Mouse (Mus musculus) brain, embryonic 14.5 days (tissue): ENCODE measurements around the gene Gm9112. TPM values are rescaled to one million over a fixed set of nuclear protein-coding genes. Genes with fewer than 3 reads are reported as not detected.
"Not testable (repeated sequence)": the region's sequence is repeated elsewhere in the genome, so short reads cannot be mapped to it uniquely, and the experiment has no call there.

Source experiments
- DNase-seq: peaks from one replicate; pipeline ENCODE4 v3.0.0-alpha.2; 2011; ENCODE audit warnings: low read depth
- CTCF ChIP-seq: fragments of 200-500 bp; IDR thresholded peaks from 2 replicates; pipeline ENCODE4 v1.5.1; 2012; ENCODE audit warnings: inconsistent platforms, mild to moderate bottlenecking, moderate library complexity, borderline replicate concordance; ENCODE audit not compliant: insufficient read depth, insufficient read length; ENCODE audit errors: extremely low read depth
- POLR2A ChIP-seq: fragments of 200-500 bp; IDR thresholded peaks from 2 replicates; pipeline ENCODE4 v1.6.1; 2012; ENCODE audit warnings: mild to moderate bottlenecking, inconsistent platforms, borderline replicate concordance; ENCODE audit not compliant: poor library complexity, insufficient read depth, insufficient read length, severe bottlenecking; ENCODE audit errors: extremely low read depth
- polyA plus RNA-seq: library from polyadenylated mRNA; depleted of rRNA; stranded (reverse); fragments of >200 nt; gene quantifications from 2 replicates; pipeline ENCODE4 v1.2.3, GENCODE M21; 2012; rRNA removed

Gene Gm9112
- polyA plus RNA-seq = not detected in 2 replicates

DNA sequence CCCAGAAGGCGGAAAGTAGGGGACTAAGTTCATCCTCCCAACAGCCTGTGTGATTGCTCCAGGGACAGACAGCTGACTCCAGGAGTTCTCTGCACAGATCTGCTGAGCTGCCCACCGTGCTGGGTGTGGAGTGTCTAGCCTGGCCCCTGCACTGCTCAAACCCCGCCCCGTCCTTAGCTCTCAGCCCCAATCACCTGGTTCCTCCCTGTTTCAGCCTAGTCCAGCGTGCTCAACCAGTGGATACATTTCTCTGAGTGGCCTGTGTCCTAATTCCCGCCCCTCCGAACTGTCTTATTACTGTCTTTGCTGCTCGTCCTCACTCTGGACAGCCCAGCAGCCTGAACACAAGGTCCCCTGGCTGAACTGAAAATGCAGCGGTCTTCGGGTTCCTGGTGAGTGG is at the start of gene Gm9112, which contains the start of gene Dmrtc1b:
Gm9112 (minus strand) TSS at position 101 of the 400 bp plus-strand sequence.
Dmrtc1b (plus strand) TSS at position 331 of the 400 bp plus-strand sequence.
- not testable (repeated sequence) for DNase-seq

DNA sequence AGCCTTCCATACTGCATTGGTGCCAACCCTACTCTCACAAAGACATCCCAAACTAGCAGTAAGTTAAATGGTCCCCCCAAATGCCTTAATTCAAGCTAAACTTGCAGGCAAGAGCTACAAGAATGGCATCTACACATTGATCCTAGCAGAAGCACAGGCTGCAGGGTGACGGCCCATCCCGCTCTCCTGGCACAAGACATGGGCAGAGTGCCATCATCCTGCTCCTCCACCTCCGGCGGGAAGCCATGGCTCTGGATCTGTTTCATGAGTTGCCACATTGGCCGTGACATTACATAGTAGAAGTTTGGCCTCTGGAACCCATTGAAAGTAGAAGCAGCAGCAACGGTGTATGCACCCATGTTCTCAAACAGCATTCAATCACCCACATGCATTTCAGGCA is 16.8 kb upstream of the Gm9112 start:
- DNase-seq = not testable (repeated sequence)

DNA sequence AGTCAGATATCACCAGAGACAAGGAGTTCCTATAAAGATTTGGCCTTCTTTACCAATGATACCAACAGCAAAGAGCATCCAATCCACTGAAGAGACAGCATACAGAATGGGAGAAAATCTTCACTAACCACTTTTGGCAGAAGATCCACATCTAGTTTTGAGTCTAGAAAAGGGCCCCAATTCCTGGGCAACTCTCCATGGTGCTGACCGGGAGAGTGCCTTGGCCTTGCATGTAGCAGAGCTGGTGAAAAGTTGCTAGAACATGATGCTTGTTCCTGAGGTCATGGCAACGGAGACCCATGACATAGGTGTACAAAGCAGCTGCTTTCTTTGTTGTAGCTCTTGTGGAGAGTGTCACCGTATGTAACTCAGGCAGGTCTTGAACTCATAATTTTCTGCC is 6.8 kb downstream of the Gm9112 start:
- DNase-seq = not testable (repeated sequence)

DNA sequence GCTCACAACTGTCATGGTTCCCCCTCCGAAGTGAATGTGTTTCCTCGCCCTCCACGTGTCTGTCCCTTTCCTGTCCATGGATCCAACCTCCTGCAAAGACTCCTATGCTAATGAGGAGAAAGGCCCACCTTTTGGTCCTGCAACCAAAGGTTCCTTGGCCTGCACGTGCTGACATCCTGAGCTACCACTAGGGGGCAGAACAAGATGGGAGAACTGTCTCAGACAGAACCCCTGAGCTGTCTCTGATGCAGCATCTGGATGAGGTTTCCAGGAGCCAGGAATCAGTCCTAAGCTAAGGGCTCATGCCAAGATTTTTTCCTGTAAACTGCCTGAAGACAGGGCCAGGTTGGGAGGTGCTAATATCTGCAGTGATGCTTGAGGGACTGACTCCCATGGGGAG is 18.2 kb downstream of the Gm9112 start:
- TF ChIP-seq CTCF = peak; percentile 28; the same call in 1 of the 2 replicates
- peak; percentile 39 for DNase-seq

DNA sequence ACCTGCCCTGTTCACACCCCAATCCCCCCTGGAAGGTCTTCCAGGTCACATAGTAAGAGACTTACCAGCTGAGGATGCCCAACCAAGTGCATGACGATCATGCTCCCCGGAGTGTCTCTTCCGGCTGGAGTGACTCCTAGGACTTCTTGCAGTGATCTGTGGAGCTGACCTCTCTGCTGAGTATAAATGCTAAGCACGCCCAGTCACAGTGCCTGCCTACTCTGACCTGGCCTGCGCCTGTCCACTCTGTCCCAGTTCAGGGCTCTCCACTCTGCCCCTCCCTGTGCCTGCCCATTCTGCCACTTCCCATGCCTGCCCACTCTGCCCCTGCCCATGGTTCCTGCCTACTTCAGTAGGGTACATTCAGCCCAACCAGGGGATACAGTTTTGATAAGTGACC is 20.6 kb downstream of the Gm9112 start, which contains the start of gene Gm3880:
Gm3880 (minus strand) TSS at position 101 of the 400 bp plus-strand sequence.
- DNase-seq = not testable (repeated sequence)

DNA sequence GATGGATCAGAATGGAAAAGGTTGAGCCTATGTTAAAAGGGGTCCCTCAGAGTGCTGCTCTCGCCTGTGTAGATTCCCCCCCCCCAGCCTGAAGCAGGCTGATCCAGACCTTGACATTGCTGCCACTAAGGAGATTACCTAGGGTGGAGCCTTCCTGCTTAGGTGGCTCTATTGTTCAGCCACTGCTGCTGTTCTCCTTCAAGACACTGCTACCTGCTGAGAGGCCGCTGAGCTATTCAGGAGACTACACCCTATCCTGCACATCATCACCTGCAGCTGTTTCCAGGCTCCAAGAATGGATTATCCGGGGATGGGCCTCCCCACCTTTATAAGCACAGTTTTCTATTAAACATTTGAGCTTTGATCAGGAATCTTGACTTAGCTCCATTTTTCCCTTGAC is 22.7 kb downstream of the Gm9112 start:
- DNase-seq = not testable (repeated sequence)

DNA sequence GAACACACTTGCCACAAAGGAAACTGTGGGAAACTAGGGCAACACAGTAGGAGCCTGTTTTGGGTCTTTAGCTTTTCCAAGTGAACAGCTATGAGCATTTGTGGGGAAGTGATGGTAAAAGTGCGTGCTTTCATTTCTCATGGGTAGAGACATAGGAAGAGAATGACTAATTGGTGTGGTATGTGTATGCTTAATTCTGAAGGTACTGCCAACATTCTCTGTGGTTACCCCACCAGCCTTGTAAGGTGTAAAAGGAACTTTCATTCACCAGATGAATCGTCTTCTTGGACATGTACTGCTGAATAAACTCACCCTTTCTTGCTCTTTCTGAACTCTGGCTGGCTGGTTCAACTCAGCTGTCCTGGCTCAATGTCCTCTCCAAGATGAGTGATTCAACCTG is 40.8 kb downstream of the Gm9112 start:
- no peak for DNase-seq
- TF ChIP-seq CTCF = no peak
- TF ChIP-seq POLR2A = no peak

DNA sequence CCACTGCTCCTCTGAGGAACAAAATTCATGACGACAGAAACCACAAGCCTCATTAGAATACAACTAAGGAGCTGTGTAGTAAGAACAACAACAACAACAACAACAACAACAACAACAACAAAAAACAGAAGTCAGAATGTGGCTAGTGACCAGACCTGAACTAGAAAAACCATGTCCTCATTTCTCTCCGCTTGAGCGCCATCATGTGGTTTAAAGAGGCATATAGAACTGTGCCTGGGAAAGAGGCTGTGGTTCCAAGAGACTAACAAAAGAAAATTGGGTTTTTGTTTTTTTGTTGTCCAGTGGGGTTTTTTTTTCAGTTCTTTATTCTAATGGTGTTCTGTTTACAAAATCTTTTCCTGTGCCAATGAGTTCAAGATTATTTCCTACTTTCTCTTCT is 46.7 kb downstream of the Gm9112 start:
- DNase-seq = peak; percentile 1
- TF ChIP-seq CTCF (peak; percentile 24; the same call in 1 of the 2 replicates), POLR2A (no peak)

Other genes starting within 250 kb of the Gm9112 start
- 11.6 TPM in 2 replicates for gene Hdac8, start 202.3 kb downstream of the Gm9112 start, polyA plus RNA-seq
- gene Phka1, start 63.4 kb downstream of the Gm9112 start, polyA plus RNA-seq = 7.4 and 7.9 TPM in 2 replicates
- not detected in 2 replicates for gene Gm3880, start 20.7 kb downstream of the Gm9112 start, polyA plus RNA-seq
- not detected in 2 replicates for gene Dmrtc1b, start 230 bp upstream of the Gm9112 start, polyA plus RNA-seq
- gene Dmrtc1c1, start 95.3 kb upstream of the Gm9112 start, polyA plus RNA-seq = not detected in 2 replicates
- not detected in 2 replicates for gene Dmrtc1c2, start 147.0 kb upstream of the Gm9112 start, polyA plus RNA-seq
- not detected in 2 replicates for gene 1700031F05Rik, start 160.3 kb upstream of the Gm9112 start, polyA plus RNA-seq
- 1.0 and 1.2 TPM in 2 replicates for gene Dmrtc1a, start 201.1 kb upstream of the Gm9112 start, polyA plus RNA-seq
- gene 1700011M02Rik, start 201.3 kb upstream of the Gm9112 start, polyA plus RNA-seq = not detected in 2 replicates
- gene 1700018G05Rik, start 220.7 kb upstream of the Gm9112 start, polyA plus RNA-seq = not detected in 2 replicates